Mouse (Mus musculus): ENCODE measurements at regions not wholly inside any gene's neighbourhood (a gene's known extent, or its start where the extent isn't known, plus 50 kb on each side); places are given as distances from the start of the nearest gene placed in this dataset.

- TF ChIP-seq SMC3 (IDR thresholded peaks at IDR 0.05; ENCODE audit: low read depth, low read length) (no peak), E2F4 (IDR thresholded peaks at IDR 0.05; ENCODE audit: insufficient replicate concordance, low read depth, low read length) (no peak), CHD2 (IDR thresholded peaks at IDR 0.05; ENCODE audit: low read length) (no peak), CTCF (conservative IDR thresholded peaks at IDR 0.05 in 1 of 2, IDR thresholded peaks at IDR 0.05 in 1 of 2; ENCODE audit: low read depth in 2 of 2, low read length in 2 of 2) (no peak), EP300 (IDR thresholded peaks at IDR 0.05; ENCODE audit: low read length) (no peak), POLR2AphosphoS2 (IDR thresholded peaks at IDR 0.05; ENCODE audit: low read depth, low read length) (no peak), RAD21 (IDR thresholded peaks at IDR 0.05; ENCODE audit: low read depth, low read length) (no peak), NRF1 (IDR thresholded peaks at IDR 0.05; ENCODE audit: low read depth, low read length) (no peak), PAX5 (IDR thresholded peaks at IDR 0.05; ENCODE audit: low read length) (no peak), ZMIZ1 (IDR thresholded peaks at IDR 0.05; ENCODE audit: low read depth, low read length) (no peak), POLR2A (IDR thresholded peaks at IDR 0.05; ENCODE audit: low read depth, low read length) (no peak), MAZ (IDR thresholded peaks at IDR 0.05; ENCODE audit: low read depth, low read length) (no peak), MEF2A (IDR thresholded peaks at IDR 0.05; ENCODE audit: borderline replicate concordance, low read depth, low read length) (no peak)
Measured at GRCm38 (mm10) chr16:53186444-53186843, 732.6 kb upstream of the Alcam start.
